Mouse (Mus musculus): ENCODE data around the gene Olfr323. TPM values are rescaled to one million over a fixed set of nuclear protein-coding genes. Genes with fewer than 3 reads are reported as not detected.

The Olfr323 gene
- polyA plus RNA-seq, 1 experiment: not detected

DNA sequence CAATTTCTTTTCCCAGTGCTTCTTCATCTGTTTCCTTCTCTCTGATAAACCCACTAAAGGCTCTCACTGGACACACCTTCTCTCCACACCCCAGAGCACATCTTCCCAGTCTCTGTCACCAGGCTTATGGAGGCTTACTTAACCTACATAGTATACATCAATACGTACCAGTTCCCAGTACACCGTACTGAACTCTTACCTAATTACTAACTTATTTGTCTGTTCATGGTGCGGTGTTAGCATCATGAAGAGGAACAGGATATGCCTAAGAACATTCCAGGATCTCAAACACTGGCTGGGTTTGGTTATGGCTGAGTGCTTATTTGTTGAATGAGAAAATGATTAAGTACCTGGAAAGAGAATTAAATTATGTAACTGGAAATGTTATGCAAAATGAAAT lies 24.9 kb upstream of the Olfr323 start:
- Histone ChIP-seq H3K79me2 (ENCODE audit: control insufficient read depth, insufficient read depth) (no peaks in the 10 kb centered on the region), H3K4me3 (no peak overlapping the region), H3K4me2 (ENCODE audit: low read depth) (no peak overlapping the region), H3ac (ENCODE audit: control insufficient read depth, insufficient read length) (no peak overlapping the region), H3K36me3 (ENCODE audit: control insufficient read depth, insufficient read depth) (no peaks in the 10 kb centered on the region), H3K27me3 (ENCODE audit: control insufficient read depth, insufficient read depth, insufficient read length) (no peaks in the 10 kb centered on the region)
- TF ChIP-seq POLR2AphosphoS2 (IDR thresholded peaks at IDR 0.05; ENCODE audit: insufficient read length, low read depth) (no peak), TCF3 (IDR thresholded peaks at IDR 0.05; ENCODE audit: insufficient read length, low read depth) (no peak), CEBPB (IDR thresholded peaks at IDR 0.05; ENCODE audit: insufficient read depth, poor library complexity, severe bottlenecking) (no peak), SRF (IDR thresholded peaks at IDR 0.05; ENCODE audit: control insufficient read depth, insufficient read length, low read depth) (no peak), MYOG (IDR thresholded peaks at IDR 0.05; ENCODE audit: control insufficient read depth in 1 of 3, insufficient read depth in 1 of 3, insufficient read length in 2 of 3, low read depth in 2 of 3) (no peak), MAX (IDR thresholded peaks at IDR 0.05; ENCODE audit: low read depth) (no peak), POLR2A (IDR thresholded peaks at IDR 0.05; ENCODE audit: insufficient read length, low read depth) (no peak), MYOD1 (IDR thresholded peaks at IDR 0.05; ENCODE audit: control insufficient read depth in 1 of 3, insufficient read length in 2 of 3, low read depth in 2 of 3) (no peak), TCF12 (IDR thresholded peaks at IDR 0.05; ENCODE audit: insufficient read depth, poor library complexity, severe bottlenecking) (no peak), E2F4 (IDR thresholded peaks at IDR 0.05; ENCODE audit: insufficient read depth) (no peak), REST (IDR thresholded peaks at IDR 0.05; ENCODE audit: insufficient read depth, insufficient read length) (no peak), USF1 (IDR thresholded peaks at IDR 0.05; ENCODE audit: low read depth) (no peak)

DNA sequence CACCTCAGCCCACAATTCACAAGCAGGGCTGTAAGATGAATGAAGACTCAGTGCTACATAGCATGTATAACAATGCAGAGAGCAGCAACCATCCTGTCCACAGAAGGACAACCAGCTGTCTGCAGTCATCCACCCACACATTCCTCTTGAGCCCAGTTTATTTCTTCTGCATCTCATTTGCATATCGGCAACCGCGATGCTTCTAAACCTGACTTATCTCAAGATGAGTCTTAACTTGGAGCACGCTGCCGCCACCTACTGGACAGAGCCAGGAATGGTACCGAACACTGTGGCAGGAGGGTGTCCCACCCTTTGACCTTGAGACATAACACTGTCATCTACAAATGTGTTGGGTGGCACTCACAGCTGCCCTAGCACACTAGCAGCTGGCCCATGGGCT lies 13.0 kb upstream of the Olfr323 start:
- no peak overlapping the region for H3K4me2 ChIP-seq (ENCODE audit: low read depth)
- no peak overlapping the region for H3K4me3 ChIP-seq
- no peaks in the 10 kb centered on the region for H3K79me2 ChIP-seq (ENCODE audit: control insufficient read depth, insufficient read depth)
- H3K36me3 ChIP-seq (ENCODE audit: control insufficient read depth, insufficient read depth): no peaks in the 10 kb centered on the region
- H3K27me3 ChIP-seq (ENCODE audit: control insufficient read depth, insufficient read depth, insufficient read length): peaks cover 13% of the 10 kb centered on the region
- H3ac ChIP-seq (ENCODE audit: control insufficient read depth, insufficient read length): no peak overlapping the region
- TF ChIP-seq POLR2A (IDR thresholded peaks at IDR 0.05; ENCODE audit: insufficient read length, low read depth): no peak

DNA sequence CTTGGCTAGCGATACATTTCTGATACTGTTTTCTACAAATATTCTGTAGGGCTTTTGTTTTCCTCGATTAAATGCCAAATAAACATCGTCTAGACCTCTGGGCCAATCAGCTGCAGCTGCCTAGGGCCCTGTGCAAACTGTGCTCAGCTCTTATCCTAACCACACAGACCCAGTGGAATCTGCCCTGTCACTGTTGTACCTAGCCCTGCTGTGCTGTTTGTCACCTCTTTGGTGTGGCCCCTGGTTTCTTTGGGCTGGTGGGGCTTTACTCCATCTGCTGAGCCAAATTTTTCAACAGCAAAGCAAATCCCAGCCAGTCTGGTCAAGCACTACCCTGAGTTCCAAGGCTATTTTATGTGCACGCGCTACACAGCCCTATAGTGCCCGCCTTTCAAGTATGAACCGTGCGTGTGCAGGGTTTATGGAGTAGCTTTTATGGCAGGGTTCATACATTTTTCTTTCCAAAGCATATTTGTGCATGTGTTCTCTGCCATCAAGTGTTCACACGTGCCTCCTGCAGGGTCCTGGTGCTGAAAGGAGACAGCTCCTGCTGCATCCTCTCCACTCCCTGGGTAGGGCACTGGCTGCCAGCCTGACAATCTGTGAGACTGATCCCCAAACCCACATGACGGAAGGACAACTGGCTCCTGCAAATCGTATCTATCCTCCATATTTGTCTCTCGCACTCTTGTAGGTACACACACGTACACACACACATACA lies 11.5 kb upstream of the Olfr323 start:
- H3K79me2 ChIP-seq (ENCODE audit: control insufficient read depth, insufficient read depth): no peaks in the 10 kb centered on the region
- TF ChIP-seq E2F4 (IDR thresholded peaks at IDR 0.05; ENCODE audit: insufficient read depth): no peak
- no peak for TF ChIP-seq TCF12 (IDR thresholded peaks at IDR 0.05; ENCODE audit: insufficient read depth, poor library complexity, severe bottlenecking)
- no peak for TF ChIP-seq MYOG (IDR thresholded peaks at IDR 0.05; ENCODE audit: control insufficient read depth in 1 of 3, insufficient read depth in 1 of 3, insufficient read length in 2 of 3, low read depth in 2 of 3)
- no peak for TF ChIP-seq TCF3 (IDR thresholded peaks at IDR 0.05; ENCODE audit: insufficient read length, low read depth)
- no peak for TF ChIP-seq CEBPB (IDR thresholded peaks at IDR 0.05; ENCODE audit: insufficient read depth, poor library complexity, severe bottlenecking)
- no peak for TF ChIP-seq REST (IDR thresholded peaks at IDR 0.05; ENCODE audit: insufficient read depth, insufficient read length)
- TF ChIP-seq POLR2AphosphoS2 (IDR thresholded peaks at IDR 0.05; ENCODE audit: insufficient read length, low read depth): no peak
- TF ChIP-seq SRF (IDR thresholded peaks at IDR 0.05; ENCODE audit: control insufficient read depth, insufficient read length, low read depth): no peak
- no peak for TF ChIP-seq POLR2A (IDR thresholded peaks at IDR 0.05; ENCODE audit: insufficient read length, low read depth)
- no peak for TF ChIP-seq MAX (IDR thresholded peaks at IDR 0.05; ENCODE audit: low read depth)
- TF ChIP-seq USF1 (IDR thresholded peaks at IDR 0.05; ENCODE audit: low read depth): no peak
- no peak for TF ChIP-seq MYOD1 (IDR thresholded peaks at IDR 0.05; ENCODE audit: control insufficient read depth in 1 of 3, insufficient read length in 2 of 3, low read depth in 2 of 3)
- H3ac ChIP-seq (ENCODE audit: control insufficient read depth, insufficient read length): no peak overlapping the region
- no peak overlapping the region for H3K4me2 ChIP-seq (ENCODE audit: low read depth)
- H3K27me3 ChIP-seq (ENCODE audit: control insufficient read depth, insufficient read depth, insufficient read length): peaks cover 13% of the 10 kb centered on the region
- no peak overlapping the region for H3K4me3 ChIP-seq
- no peaks in the 10 kb centered on the region for H3K36me3 ChIP-seq (ENCODE audit: control insufficient read depth, insufficient read depth)

DNA sequence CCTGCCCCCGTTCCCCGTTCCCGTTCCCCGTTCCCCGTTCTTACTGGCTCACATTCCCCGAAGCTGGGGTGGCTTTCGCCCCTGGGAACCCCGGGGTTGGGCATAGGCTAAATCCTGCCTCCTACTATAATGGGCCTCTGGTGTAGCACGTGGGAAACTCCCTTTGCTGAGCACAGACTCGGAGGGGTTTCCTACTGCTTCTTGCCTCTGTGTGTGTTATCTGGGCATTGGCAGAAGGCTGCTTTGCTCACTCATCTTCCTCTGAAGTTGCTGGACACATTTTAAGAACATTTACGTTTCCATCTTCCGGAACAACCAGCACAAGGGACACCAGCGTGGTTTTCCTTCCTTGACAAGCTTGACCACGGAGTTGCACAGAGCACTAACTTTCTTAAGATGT lies 10.8 kb upstream of the Olfr323 start:
- Histone ChIP-seq H3K4me2 (ENCODE audit: low read depth) (no peak overlapping the region), H3K36me3 (ENCODE audit: control insufficient read depth, insufficient read depth) (no peaks in the 10 kb centered on the region), H3K27me3 (ENCODE audit: control insufficient read depth, insufficient read depth, insufficient read length) (peaks cover 13% of the 10 kb centered on the region), H3K4me3 (no peak overlapping the region), H3K79me2 (ENCODE audit: control insufficient read depth, insufficient read depth) (no peaks in the 10 kb centered on the region), H3ac (ENCODE audit: control insufficient read depth, insufficient read length) (no peak overlapping the region)
- TF ChIP-seq USF1 (IDR thresholded peaks at IDR 0.05; ENCODE audit: low read depth) (no peak), CEBPB (IDR thresholded peaks at IDR 0.05; ENCODE audit: insufficient read depth, poor library complexity, severe bottlenecking) (no peak), TCF3 (IDR thresholded peaks at IDR 0.05; ENCODE audit: insufficient read length, low read depth) (no peak), REST (IDR thresholded peaks at IDR 0.05; ENCODE audit: insufficient read depth, insufficient read length) (no peak), E2F4 (IDR thresholded peaks at IDR 0.05; ENCODE audit: insufficient read depth) (no peak), POLR2AphosphoS2 (IDR thresholded peaks at IDR 0.05; ENCODE audit: insufficient read length, low read depth) (no peak), MYOD1 (IDR thresholded peaks at IDR 0.05; ENCODE audit: control insufficient read depth in 1 of 3, insufficient read length in 2 of 3, low read depth in 2 of 3) (no peak), MAX (IDR thresholded peaks at IDR 0.05; ENCODE audit: low read depth) (no peak), TCF12 (IDR thresholded peaks at IDR 0.05; ENCODE audit: insufficient read depth, poor library complexity, severe bottlenecking) (no peak), POLR2A (IDR thresholded peaks at IDR 0.05; ENCODE audit: insufficient read length, low read depth) (no peak), SRF (IDR thresholded peaks at IDR 0.05; ENCODE audit: control insufficient read depth, insufficient read length, low read depth) (no peak), MYOG (IDR thresholded peaks at IDR 0.05; ENCODE audit: control insufficient read depth in 1 of 3, insufficient read depth in 1 of 3, insufficient read length in 2 of 3, low read depth in 2 of 3) (no peak)

All from myocyte (in vitro differentiated cells).